Mouse (Mus musculus) limb, embryonic 12.5 days (tissue): ENCODE measurements at regions not wholly inside any gene's neighbourhood (a gene's known extent, or its start where the extent isn't known, plus 50 kb on each side); places are given as distances from the start of the nearest gene placed in this dataset.

ENCODE experiments used
- ATAC-seq: fragments of 200-750 bp; cut with Nextera tagmentation; 2 replicates; pipeline ENCODE4 v1.8.0; 2017; ENCODE audit warnings: low read depth, moderate TSS enrichment; ENCODE audit not compliant: insufficient number of reproducible peaks, insufficient read depth, low FRiP score, low TSS enrichment
- H3K27ac ChIP-seq: fragments of 300-500 bp; sonication (generic); 2 replicates; pipeline ENCODE4 v1.5.1; 2016; ENCODE audit warnings: mild to moderate bottlenecking, moderate library complexity
- H3K27me3 ChIP-seq: fragments of 300-500 bp; sonication (generic); 2 replicates; pipeline ENCODE4 v1.6.1; 2016; ENCODE audit warnings: mild to moderate bottlenecking, moderate library complexity
- H3K36me3 ChIP-seq: fragments of 300-500 bp; sonication (generic); 2 replicates; pipeline ENCODE4 v1.6.1; 2016; ENCODE audit warnings: mild to moderate bottlenecking, moderate library complexity
- H3K4me1 ChIP-seq: fragments of 300-500 bp; sonication (generic); replicated peaks from 2 replicates; pipeline ENCODE4 v1.6.1; 2016
- H3K4me2 ChIP-seq: fragments of 300-500 bp; sonication (generic); 2 replicates; pipeline ENCODE4 v1.6.1; 2016; ENCODE audit warnings: mild to moderate bottlenecking, moderate library complexity
- H3K4me3 ChIP-seq: fragments of 300-500 bp; sonication (generic); replicated peaks from 2 replicates; pipeline ENCODE4 v1.5.1; 2016; ENCODE audit warnings: mild to moderate bottlenecking
- H3K9ac ChIP-seq: fragments of 300-500 bp; sonication (generic); replicated peaks from 2 replicates; pipeline ENCODE4 v1.6.1; 2016; ENCODE audit warnings: mild to moderate bottlenecking, moderate library complexity
- H3K9me3 ChIP-seq: fragments of 300-500 bp; sonication (generic); 2 replicates; pipeline ENCODE4 v1.6.1; 2016; ENCODE audit warnings: mild to moderate bottlenecking, moderate library complexity
- WGBS: fragments of 180-500 bp; shearing (Covaris S2); methylation state at CpG from one replicate; pipeline ENCODE4 v1.1.7; 2016; 5-methylcytosine and 5-hydroxymethylcytosine counted together

DNA sequence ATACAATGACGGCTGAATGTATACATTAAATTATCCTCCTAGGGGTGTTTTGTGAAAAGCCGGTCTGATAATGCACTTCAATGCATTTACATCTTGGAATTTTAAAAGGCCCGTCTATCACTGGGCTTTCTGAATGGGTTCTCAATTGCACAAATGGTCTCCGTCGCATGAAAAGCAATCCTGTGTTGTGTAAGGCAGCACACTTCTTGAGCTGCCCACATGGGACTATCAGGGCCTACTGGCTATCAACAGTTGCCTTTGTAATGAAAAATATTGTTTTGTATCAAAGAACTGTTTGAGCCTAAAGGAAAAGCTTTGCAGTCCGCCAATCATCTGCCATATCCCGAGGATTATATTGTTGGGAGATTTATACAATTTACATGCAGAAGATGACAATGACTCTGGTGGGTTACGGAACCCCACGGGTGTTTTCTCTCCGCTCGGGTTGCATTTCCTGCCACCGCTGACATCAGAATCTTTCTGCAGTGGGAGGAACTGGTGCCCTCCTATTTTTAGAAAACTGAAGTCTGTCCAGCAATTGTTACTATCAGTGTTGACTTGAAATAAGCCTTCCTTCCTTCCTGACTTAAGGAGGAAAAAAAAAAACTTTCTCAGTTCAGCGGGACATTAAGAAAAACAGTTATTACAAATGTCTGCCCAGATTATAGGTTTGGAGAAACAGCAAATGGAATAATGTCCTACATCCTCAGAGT lies 118.7 kb downstream of the Tmem26 start:
- Histone ChIP-seq H3K36me3 (no peaks in the 10 kb centered on the region), H3K9me3 (no peaks in the 10 kb centered on the region), H3K27ac (no peak overlapping the region), H3K4me2 (no peak overlapping the region), H3K27me3 (no peaks in the 10 kb centered on the region), H3K9ac (no peak overlapping the region), H3K4me1 (no peaks in the 10 kb centered on the region), H3K4me3 (no peak overlapping the region)
- no peak for ATAC-seq
- 80% methylated on average over 13 of the region's 13 CpGs for WGBS

DNA sequence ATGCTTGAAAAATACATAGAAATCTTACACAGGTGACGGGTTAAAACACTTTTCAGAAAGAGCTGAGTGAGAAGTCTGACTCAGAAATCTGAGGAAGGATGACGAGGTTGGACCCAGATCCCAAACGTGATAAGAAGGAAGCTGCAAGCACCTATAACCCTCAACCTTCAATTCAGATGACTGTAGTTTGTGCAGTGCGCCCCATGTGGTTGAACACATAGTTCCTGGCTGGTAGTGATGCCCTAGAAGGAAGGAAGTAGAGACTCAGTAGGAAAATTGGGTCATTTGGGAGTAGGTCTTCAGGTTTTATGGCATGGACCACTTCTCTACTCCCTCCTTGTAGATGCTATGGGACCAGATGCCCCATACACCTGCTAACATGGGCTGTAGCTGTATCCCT lies 120.6 kb downstream of the Tmem26 start:
- no peak for ATAC-seq
- no peaks in the 10 kb centered on the region for H3K4me1 ChIP-seq
- WGBS: 83% methylated on average over 4 of the region's 4 CpGs
- H3K9me3 ChIP-seq: no peaks in the 10 kb centered on the region
- H3K27me3 ChIP-seq: no peaks in the 10 kb centered on the region
- H3K36me3 ChIP-seq: no peaks in the 10 kb centered on the region
- H3K27ac ChIP-seq: no peak overlapping the region
- H3K4me2 ChIP-seq: no peak overlapping the region
- H3K9ac ChIP-seq: no peak overlapping the region
- no peak overlapping the region for H3K4me3 ChIP-seq

DNA sequence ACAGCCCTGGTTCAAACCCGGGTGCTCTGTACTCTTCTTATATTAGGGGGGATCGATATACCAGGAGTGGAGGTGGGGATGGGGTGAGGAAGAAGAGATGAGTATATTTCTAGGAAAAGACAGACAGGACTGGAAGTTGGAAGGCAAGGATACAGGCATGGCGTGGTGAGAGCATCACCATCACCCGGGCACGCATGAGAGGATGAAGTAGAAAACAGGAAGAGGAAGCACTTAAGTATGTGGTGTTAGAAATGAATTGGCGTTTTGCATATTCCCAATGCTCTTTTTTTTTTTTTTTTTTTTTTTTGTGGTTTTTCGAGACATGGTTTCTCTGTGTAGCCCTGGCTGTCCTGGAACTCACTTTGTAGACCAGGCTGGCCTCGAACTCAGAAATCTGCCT lies 121.2 kb downstream of the Tmem26 start:
- Histone ChIP-seq H3K27me3 (no peaks in the 10 kb centered on the region), H3K9me3 (no peaks in the 10 kb centered on the region), H3K36me3 (no peaks in the 10 kb centered on the region), H3K4me3 (no peak overlapping the region), H3K9ac (no peak overlapping the region), H3K4me2 (no peak overlapping the region), H3K27ac (no peak overlapping the region), H3K4me1 (no peaks in the 10 kb centered on the region)
- no peak for ATAC-seq
- 94% methylated on average over 7 of the region's 8 CpGs for WGBS

DNA sequence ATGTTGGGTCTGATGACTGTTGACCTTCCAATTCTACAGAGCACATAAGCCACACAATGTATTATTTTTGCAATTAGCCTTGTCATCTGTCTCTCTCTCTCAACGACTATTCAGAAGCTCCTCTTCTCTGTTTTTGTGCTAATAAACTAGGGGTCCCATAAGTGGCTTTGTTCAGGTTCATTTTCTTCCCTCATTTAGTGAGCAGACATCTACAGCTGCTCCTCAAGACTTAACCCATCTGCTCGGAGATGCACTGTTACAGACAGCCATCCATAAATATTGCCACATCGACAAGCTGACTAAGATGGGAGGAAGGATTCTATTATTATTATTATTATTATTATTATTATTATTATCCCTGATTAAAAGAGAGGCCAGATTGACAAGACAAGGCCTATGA lies 127.7 kb downstream of the Tmem26 start:
- Histone ChIP-seq H3K36me3 (no peaks in the 10 kb centered on the region), H3K4me1 (peaks cover 8% of the 10 kb centered on the region), H3K4me2 (no peak overlapping the region), H3K27me3 (no peaks in the 10 kb centered on the region), H3K4me3 (no peak overlapping the region), H3K9ac (no peak overlapping the region), H3K9me3 (no peaks in the 10 kb centered on the region), H3K27ac (no peak overlapping the region)
- 78% methylated on average over 3 of the region's 3 CpGs for WGBS
- ATAC-seq: no peak

DNA sequence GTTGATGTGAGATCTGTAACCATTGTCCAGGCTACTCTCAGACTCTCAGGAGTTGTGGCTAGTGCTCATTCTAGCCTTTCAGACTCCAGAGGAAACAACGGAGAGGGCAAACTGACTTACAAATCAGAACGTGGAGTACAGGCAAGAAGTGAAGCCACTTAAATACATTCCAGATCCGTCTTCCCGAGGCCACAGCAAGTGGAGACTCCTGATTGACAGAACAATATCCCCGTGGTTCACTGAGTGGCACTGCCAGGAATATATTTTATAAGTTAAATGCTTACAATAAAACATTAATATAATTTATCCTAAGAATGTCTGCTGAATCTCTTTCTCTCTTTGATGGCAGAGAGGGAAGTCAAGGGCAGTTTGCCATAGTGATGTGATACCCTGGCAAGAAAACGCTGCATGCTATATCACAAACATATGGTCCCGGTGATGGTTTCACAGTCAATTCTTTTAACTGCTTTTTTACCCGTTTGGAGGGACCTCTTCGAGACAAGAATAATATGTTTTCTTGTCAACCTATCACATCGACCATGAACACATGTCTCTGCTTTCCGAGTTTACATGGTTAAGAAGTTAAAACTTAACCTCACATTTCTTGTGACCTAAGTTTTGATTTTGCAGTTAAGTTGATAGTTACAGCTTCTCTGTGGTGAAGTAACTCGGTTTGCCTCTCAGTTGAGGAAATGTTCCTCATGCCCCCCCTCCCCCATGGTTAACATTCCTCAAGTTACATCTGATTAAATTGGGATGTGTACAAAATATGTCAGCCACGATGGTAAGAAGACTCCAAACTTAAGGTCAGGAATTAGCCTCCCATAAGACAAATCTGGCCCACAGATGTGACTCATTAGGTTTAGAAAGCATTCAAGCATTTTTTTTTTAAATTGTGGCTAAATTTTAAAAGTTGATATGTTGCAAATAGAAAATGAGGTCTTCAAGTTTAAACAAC lies 132.8 kb downstream of the Tmem26 start:
- Histone ChIP-seq H3K4me1 (peaks cover 12% of the 10 kb centered on the region), H3K36me3 (no peaks in the 10 kb centered on the region), H3K27me3 (no peaks in the 10 kb centered on the region), H3K9me3 (no peaks in the 10 kb centered on the region), H3K4me3 (no peak overlapping the region), H3K4me2 (no peak overlapping the region), H3K9ac (no peak overlapping the region), H3K27ac (peak overlapping the region; percentile 64; the same call in 1 of the 2 replicates)
- ATAC-seq: no peak
- WGBS: 44% methylated on average over 13 of the region's 13 CpGs

DNA sequence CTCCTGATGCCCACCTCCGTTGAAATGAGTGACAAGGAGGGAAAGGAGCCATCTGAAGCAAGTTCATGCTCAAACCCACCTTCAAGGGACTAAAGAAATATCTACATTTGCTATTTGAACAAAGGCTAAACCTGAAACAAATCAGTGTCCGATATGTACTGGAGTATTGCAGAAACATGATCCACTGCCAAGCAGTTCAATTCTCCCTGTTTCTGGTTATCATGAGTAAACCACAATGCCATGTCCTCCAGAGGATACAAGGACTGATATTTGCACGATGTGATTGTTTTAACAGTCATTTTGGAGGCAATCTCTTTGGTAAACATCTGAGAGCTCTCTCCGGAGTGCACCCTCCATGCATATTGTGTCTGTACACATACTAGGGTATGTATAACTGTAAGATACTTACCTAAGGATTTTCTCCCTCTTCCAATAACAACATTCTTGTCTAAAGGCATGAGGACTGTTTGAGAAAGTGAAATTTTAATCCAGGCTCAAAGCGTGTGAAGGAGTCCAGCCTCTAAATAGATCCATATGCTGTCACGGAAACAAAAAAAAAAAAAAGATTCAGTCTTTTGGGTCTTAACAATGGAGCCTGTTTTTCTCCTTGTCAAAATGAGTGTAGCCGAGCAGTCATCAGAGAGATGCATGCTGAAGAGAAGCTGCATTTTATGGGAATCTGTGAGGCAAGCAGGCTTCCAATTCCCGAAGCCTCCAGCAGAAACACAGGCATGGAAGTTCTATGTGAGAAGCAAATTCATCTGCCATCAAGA lies 141.3 kb downstream of the Tmem26 start:
- no peak for ATAC-seq

DNA sequence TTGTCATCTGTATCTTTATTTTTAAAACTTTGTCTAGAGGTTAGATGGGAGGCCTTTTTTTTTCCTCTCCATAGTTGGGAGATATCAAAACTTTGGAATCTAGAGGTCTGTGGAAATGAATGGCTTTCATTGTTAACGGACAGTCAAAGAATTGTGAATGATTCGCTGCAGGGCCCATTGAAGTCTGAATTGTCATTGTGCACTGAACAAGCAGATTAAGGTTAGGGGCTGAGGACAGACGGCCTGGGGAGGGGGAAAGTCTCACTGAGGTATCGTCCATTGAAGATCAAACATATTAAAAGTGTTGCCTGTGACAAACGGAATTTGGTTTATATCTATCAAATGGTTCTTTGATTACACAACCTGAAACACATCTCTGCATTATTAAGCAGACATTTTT lies 142.3 kb downstream of the Tmem26 start:
- Histone ChIP-seq H3K36me3 (no peaks in the 10 kb centered on the region), H3K27ac (no peak overlapping the region), H3K9ac (no peak overlapping the region), H3K4me3 (no peak overlapping the region), H3K27me3 (no peaks in the 10 kb centered on the region), H3K9me3 (no peaks in the 10 kb centered on the region), H3K4me1 (peaks cover 22% of the 10 kb centered on the region), H3K4me2 (no peak overlapping the region)
- 79% methylated on average over 5 of the region's 5 CpGs for WGBS
- no peak for ATAC-seq

More for the DNA sequence above, 141.3 kb downstream of the Tmem26 start:
- no peak overlapping the region for H3K9ac ChIP-seq
- H3K36me3 ChIP-seq: no peaks in the 10 kb centered on the region
- no peak overlapping the region for H3K4me3 ChIP-seq
- H3K27me3 ChIP-seq: no peaks in the 10 kb centered on the region
- H3K4me2 ChIP-seq: no peak overlapping the region
- H3K4me1 ChIP-seq: peaks cover 22% of the 10 kb centered on the region
- H3K27ac ChIP-seq: peak overlapping the region; percentile 79
- WGBS: 47% methylated on average over 8 of the region's 8 CpGs
- H3K9me3 ChIP-seq: no peaks in the 10 kb centered on the region

DNA sequence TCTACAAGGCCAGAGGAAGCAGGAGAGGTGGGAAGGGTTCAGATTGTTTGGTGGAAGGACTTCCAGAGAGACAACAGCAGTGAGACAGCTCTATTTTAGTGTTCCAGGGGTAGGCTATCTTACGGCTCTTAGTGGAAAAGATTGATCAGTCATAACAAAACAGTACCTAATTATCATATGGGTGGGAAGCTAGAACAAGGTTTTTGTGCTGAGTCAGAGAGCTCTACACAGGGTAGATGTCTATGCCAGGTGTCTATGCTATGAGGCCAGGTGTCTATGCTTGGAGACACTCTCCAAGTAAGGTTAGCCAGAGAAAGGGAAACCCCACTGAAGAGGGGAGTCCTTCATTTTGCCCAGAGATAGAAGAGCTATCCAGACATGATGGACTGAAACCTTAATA lies 143.9 kb downstream of the Tmem26 start:
- no peaks in the 10 kb centered on the region for H3K27me3 ChIP-seq
- ATAC-seq: no peak
- no peak overlapping the region for H3K4me2 ChIP-seq
- no peak overlapping the region for H3K27ac ChIP-seq
- no peaks in the 10 kb centered on the region for H3K9me3 ChIP-seq
- no peak overlapping the region for H3K9ac ChIP-seq
- H3K4me3 ChIP-seq: no peak overlapping the region
- H3K4me1 ChIP-seq: peaks cover 22% of the 10 kb centered on the region
- 97% methylated on average over 1 of the region's 1 CpGs for WGBS
- no peaks in the 10 kb centered on the region for H3K36me3 ChIP-seq

DNA sequence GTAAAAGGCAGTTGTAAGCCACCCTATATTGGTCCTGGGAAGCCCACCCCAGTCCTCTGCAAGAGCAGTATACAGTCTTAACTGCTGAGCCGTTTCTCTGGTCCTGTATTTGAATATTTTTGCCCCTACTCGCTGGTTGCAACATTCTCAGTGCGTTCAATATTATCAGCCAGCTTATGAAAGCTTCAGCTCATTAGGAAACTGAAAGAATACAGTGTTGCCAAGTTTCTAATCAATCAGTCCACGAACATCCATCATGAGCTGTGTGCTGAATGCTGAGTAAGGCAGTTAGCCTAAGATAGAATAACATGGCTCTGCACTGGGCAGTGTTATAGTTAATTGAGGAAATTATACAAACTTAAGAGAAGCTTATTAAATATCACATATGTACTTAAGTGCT lies 148.7 kb downstream of the Tmem26 start:
- H3K27ac ChIP-seq: no peak overlapping the region
- WGBS: 87% methylated on average over 4 of the region's 4 CpGs
- no peak overlapping the region for H3K4me3 ChIP-seq
- no peaks in the 10 kb centered on the region for H3K36me3 ChIP-seq
- ATAC-seq: no peak
- no peaks in the 10 kb centered on the region for H3K9me3 ChIP-seq
- no peaks in the 10 kb centered on the region for H3K27me3 ChIP-seq
- H3K4me2 ChIP-seq: no peak overlapping the region
- H3K9ac ChIP-seq: no peak overlapping the region
- no peaks in the 10 kb centered on the region for H3K4me1 ChIP-seq

DNA sequence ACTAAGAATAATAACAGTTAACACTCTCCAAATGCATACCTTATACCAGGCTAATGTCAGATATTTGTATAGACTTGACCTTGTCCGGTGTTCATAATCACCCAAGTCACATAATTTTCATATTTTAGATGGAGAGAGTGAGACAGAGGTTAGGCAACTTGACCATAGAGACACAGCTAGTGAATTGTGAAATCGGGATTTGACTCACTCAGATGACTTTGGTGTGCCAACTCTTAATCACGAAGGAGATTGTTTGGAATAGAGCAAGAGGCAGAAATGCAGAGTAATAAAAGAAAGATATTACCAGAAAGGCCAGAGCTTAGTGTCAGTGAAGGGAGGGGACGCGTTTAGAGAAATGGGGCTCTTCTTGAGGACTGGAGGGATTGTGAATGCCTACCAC lies 152.2 kb downstream of the Tmem26 start:
- no peaks in the 10 kb centered on the region for H3K27me3 ChIP-seq
- no peak for ATAC-seq
- H3K4me1 ChIP-seq: no peaks in the 10 kb centered on the region; the same call in 1 of the 2 replicates
- 90% methylated on average over 5 of the region's 5 CpGs for WGBS
- H3K4me2 ChIP-seq: no peak overlapping the region
- H3K9ac ChIP-seq: no peak overlapping the region
- no peaks in the 10 kb centered on the region for H3K36me3 ChIP-seq
- no peak overlapping the region for H3K27ac ChIP-seq
- H3K9me3 ChIP-seq: no peaks in the 10 kb centered on the region
- H3K4me3 ChIP-seq: no peak overlapping the region
